Mouse (Mus musculus) ES-Bruce4 (cell line): ENCODE data around the gene Olfr544.

Source experiments
- CTCF ChIP-seq: IDR thresholded peaks from one replicate; pipeline ENCODE4 v1.8.1; 2011; ENCODE audit warnings: low read depth, low read length
- EP300 ChIP-seq: IDR thresholded peaks from 2 replicates; pipeline ENCODE4 v1.6.1; 2011; ENCODE audit warnings: low read depth, low read length; ENCODE audit not compliant: insufficient read depth

DNA sequence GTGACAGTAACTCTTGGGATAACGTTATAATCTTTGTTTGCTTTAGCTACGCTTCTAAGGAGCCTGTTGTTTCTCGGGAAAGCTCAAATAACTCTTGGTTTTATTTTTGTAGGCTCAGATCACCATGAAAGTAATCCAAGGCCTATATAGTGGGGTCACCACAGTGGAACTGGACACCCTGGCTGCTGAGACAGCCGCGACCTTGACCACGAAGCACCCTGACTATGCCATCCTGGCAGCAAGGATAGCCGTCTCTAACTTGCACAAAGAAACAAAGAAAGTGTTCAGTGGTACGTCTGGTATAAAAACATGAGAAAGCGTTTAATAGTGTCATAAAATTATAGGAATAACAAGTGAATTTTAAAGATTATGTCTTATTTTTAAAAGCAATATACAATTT lies 41.7 kb downstream of the Olfr544 start:
- TF ChIP-seq CTCF (no peak), EP300 (no peak)
